ENCODE assay signal across 8 mouse cellular contexts in the genomic region with DNA sequence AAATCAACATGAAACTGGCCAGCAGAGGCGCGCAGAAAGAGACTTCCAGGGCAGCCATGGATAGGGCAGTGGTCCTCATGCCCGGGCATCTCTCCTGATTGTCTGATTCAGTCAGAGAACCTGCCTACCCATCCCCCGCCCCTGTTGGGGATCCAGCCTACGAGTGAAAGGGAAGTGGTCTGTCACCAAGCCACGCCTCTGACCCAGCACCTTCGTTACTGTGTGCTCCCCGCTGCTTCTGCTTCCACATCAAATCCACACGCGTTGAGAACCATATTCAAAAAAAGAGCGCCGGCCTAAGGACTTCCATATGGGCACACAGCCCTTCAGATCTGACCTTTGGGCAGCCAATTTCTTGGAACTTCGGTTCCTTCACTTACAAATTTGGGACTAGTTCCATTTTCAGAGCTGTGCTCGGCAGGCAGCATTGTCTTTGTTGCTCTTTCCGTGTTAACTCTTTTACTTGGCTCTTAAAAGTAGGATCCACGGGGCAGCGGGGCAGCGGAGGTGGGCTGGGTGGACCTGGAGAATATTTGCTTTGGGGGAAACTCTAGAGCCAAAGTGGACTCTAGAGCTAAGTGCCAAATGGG.
DNase-seq lines count a peak whose midpoint lies in the region; ATAC-seq and TF ChIP-seq lines count a peak whose summit lies in the region.

No protein-coding gene starts in this region.

- H3K27ac ChIP-seq in embryonic facial prominence, embryonic 15.5 days (replicated peaks), result no peak overlapping the region
- H3K27ac ChIP-seq in layer of hippocampus, adult 2 months, result no peak overlapping the region

- H3K4me2 ChIP-seq in embryonic facial prominence, embryonic 15.5 days (replicated peaks), result peak overlapping the region; percentile 34

- peaks cover 36% of the 10 kb centered on the region for H3K4me1 ChIP-seq in embryonic facial prominence, embryonic 15.5 days

- WGBS in embryonic facial prominence, embryonic 15.5 days, result 16% methylated on average over 18 of the region's 18 CpGs

- peak overlapping the region; percentile 16; the same call in 1 of the 2 replicates for H3K4me3 ChIP-seq in embryonic facial prominence, embryonic 15.5 days (replicated peaks)
- H3K4me3 ChIP-seq in layer of hippocampus, adult 2 months, result no peak overlapping the region

- H3K9ac ChIP-seq in embryonic facial prominence, embryonic 15.5 days, result no peak overlapping the region

- no peak for TF ChIP-seq CTCF in layer of hippocampus, adult 2 months (conservative IDR thresholded peaks at IDR 0.05)

- no peaks in the 10 kb centered on the region for H3K9me3 ChIP-seq in embryonic facial prominence, embryonic 15.5 days (replicated peaks)

- H3K27me3 ChIP-seq in embryonic facial prominence, embryonic 15.5 days, result no peaks in the 10 kb centered on the region

- no peak for ATAC-seq in embryonic facial prominence, embryonic 15.5 days (ENCODE audit: insufficient number of reproducible peaks, low FRiP score, low TSS enrichment, low read depth)

- no peaks in the 10 kb centered on the region for H3K36me3 ChIP-seq in embryonic facial prominence, embryonic 15.5 days

- peak; percentile 92 for DNase-seq in A20 (ENCODE audit: low read depth, low spot score)
- peak; percentile 57 to 70 for DNase-seq in CD8-positive naive resting alpha-beta T cell, adult 2 months (ENCODE audit: low read depth in 2 of 2, low spot score in 2 of 2)
- peak; percentile 92 for DNase-seq in induced T-regulatory cell, adult 2 months (ENCODE audit: low read depth)
- DNase-seq in lung, postnatal 4 days, result peak; percentile 66 to 67
- DNase-seq in spleen, postnatal 36 days (ENCODE audit: low spot score in 2 of 2), result peak; percentile 86 to 89
- no peak for DNase-seq in layer of hippocampus, adult 2 months (ENCODE audit: low spot score in 2 of 2)
- DNase-seq in right cerebral cortex, postnatal 36 days (ENCODE audit: low spot score in 2 of 2), result no peak

Comparison
In these comparisons a context has a peak if more than half of its experiments do, and no peak if none do; other contexts are left out.
1. DNase-seq: peak in A20 (single experiment), CD8-positive naive resting alpha-beta T cell, adult 2 months (2 of 2), induced T-regulatory cell, adult 2 months (single experiment), lung, postnatal 4 days (2 of 2) and spleen, postnatal 36 days (2 of 2); none in layer of hippocampus, adult 2 months (0 of 2) and right cerebral cortex, postnatal 36 days (0 of 2).